In genomic region chr6:72366844-72367443, GRCm38 (mm10) we compare ENCODE assay signal across 8 mouse cellular contexts. TPM values are rescaled to one million over a fixed set of nuclear protein-coding genes. Genes with fewer than 3 reads are reported as not detected.
A peak's percentile ranks its signal among the peaks of the same experiment; 100 is the strongest.
DNase-seq lines count a peak whose midpoint lies in the region; ATAC-seq and TF ChIP-seq lines count a peak whose summit lies in the region.

Gene Rnf181, minus strand, starts transcription at chr6:72366956.

- 0 out of 2 replicates have a peak, but pooled peaks have one; percentile 5 for TF ChIP-seq POLR2A in heart, adult 2 months (IDR thresholded peaks at IDR 0.05; ENCODE audit: insufficient read depth, low read depth, low read length)

- no peak within 1 kb of the TSS for H3K27ac ChIP-seq in heart, adult 2 months
- no peak within 1 kb of the TSS for H3K27ac ChIP-seq in intestine, embryonic 14.5 days (ENCODE audit: low read depth)

- no peaks in the 10 kb centered on the region for H3K27me3 ChIP-seq in heart, adult 2 months (ENCODE audit: control insufficient read depth, insufficient read depth, low read length)
- no peaks in the 10 kb centered on the region for H3K27me3 ChIP-seq in intestine, embryonic 14.5 days (replicated peaks; ENCODE audit: control insufficient read depth, insufficient read depth, low read length)

- H3K4me2 ChIP-seq in intestine, embryonic 14.5 days (ENCODE audit: low read length): no peak within 1 kb of the TSS

- peaks cover 8% of the 10 kb centered on the region for H3K4me1 ChIP-seq in heart, adult 2 months (ENCODE audit: control insufficient read depth, insufficient read depth, low read length)
- H3K4me1 ChIP-seq in intestine, embryonic 14.5 days (replicated peaks; ENCODE audit: control insufficient read depth, insufficient read depth, low read length): peaks cover 6% of the 10 kb centered on the region; the same call in 1 of the 2 replicates

- no peak within 1 kb of the TSS for H3K4me3 ChIP-seq in heart, adult 2 months
- no peak within 1 kb of the TSS for H3K4me3 ChIP-seq in intestine, embryonic 14.5 days (ENCODE audit: low read depth, low read length)

- TF ChIP-seq CTCF in heart, adult 2 months (IDR thresholded peaks at IDR 0.05): no peak

- TF ChIP-seq EP300 in heart, adult 2 months (IDR thresholded peaks at IDR 0.05; ENCODE audit: insufficient read depth, low read depth, low read length): no peak

- no peaks in the 10 kb centered on the region for H3K36me3 ChIP-seq in heart, adult 2 months (ENCODE audit: control insufficient read depth, insufficient read depth, low read length)
- H3K36me3 ChIP-seq in intestine, embryonic 14.5 days (ENCODE audit: control insufficient read depth, insufficient read depth, low read length): no peaks in the 10 kb centered on the region

- no peak within 1 kb of the TSS for H3K9ac ChIP-seq in heart, adult 2 months (ENCODE audit: low read depth, low read length)
- H3K9ac ChIP-seq in intestine, embryonic 14.5 days (ENCODE audit: low read length): no peak within 1 kb of the TSS

- no peak for DNase-seq in heart, adult 2 months
- DNase-seq in heart, adult 9 months (ENCODE audit: low spot score in 2 of 2): no peak
- no peak for DNase-seq in adrenal gland, postnatal 14 days
- DNase-seq in gastrocnemius, postnatal 10 days: no peak
- DNase-seq in intestine, embryonic 14.5 days (ENCODE audit: low spot score): no peak
- DNase-seq in embryo, embryonic 9.5 days (ENCODE audit: extremely low spot score): no peak
- DNase-seq in cerebellum, postnatal 4 days (ENCODE audit: low spot score in 2 of 2): no peak

- 76% methylated on average over 4 of the region's 4 CpGs for WGBS in heart, adult 2 months
- 75% methylated on average over 4 of the region's 4 CpGs for WGBS in intestine, embryonic 14.5 days

- no peaks in the 10 kb centered on the region for H3K9me3 ChIP-seq in intestine, embryonic 14.5 days (ENCODE audit: control insufficient read depth, low read length)

- no peak for ATAC-seq in intestine, embryonic 14.5 days (replicated peaks; ENCODE audit: low FRiP score, low TSS enrichment, low read depth)
- ATAC-seq in megakaryocyte progenitor cell, adult 5-6 weeks (replicated peaks; ENCODE audit: poor library complexity): no peak

- intact Hi-C loops in heart, adult 2 months (cut with DNase I): no loop called here

- H3K79me2 ChIP-seq in heart, adult 2 months (replicated peaks; ENCODE audit: control insufficient read depth, insufficient read depth, low read length): no peaks in the 10 kb centered on the region

RNA-seq across cellular contexts. Expression of gene Rnf181, which starts in this region (rescaled TPM):
- 10 to 100 TPM; 36.0 to 40.7 TPM for total RNA-seq in heart, adult 2 months (2021)
- polyA plus RNA-seq in heart, adult 2 months (2012; rRNA removed): 44.0 and 56.6 TPM in 2 replicates
- total RNA-seq in adrenal gland, postnatal 14 days (2021): 204 and 217 TPM in 2 replicates
- total RNA-seq in gastrocnemius, postnatal 10 days (2021): 10 to 100 TPM; 35.9 to 36.6 TPM
- polyA plus RNA-seq in intestine, embryonic 14.5 days (2014; fragmentation: Nextera tagmentation; extraction: Ambion mirVana): 96.9 and 98.0 TPM in 2 replicates
- total RNA-seq in megakaryocyte progenitor cell, adult 5-6 weeks (2015): 65.5 and 87.8 TPM in 2 replicates
- total RNA-seq in megakaryocyte progenitor cell, adult 5-6 weeks (2017): 51.4 and 53.7 TPM in 2 replicates
